In genomic region chr9:107403116-107403515, GRCm38 (mm10) we compare ENCODE assay signal across 15 mouse cellular contexts. TPM values are rescaled to one million over a fixed set of nuclear protein-coding genes. Genes with fewer than 3 reads are reported as not detected.
DNase-seq lines count a peak whose midpoint lies in the region; ATAC-seq lines count a peak whose summit lies in the region.
"Had no signal": no experiment of that assay in that cellular context is flagged by ENCODE, and none has a peak within 500 bp of the region (broad histone marks: within the 10 kb centered on the region; RNA-seq: fewer than 3 reads in every experiment).

No protein-coding gene starts in this region.

- ATAC-seq in midbrain, embryonic 12.5 days (ENCODE audit: low FRiP score, low read depth), result no peak
- 0 out of 2 replicates have a peak, but pooled peaks have one; percentile 3 for ATAC-seq in hindbrain, embryonic 14.5 days (ENCODE audit: low FRiP score)
- ATAC-seq in neural tube, embryonic 14.5 days (ENCODE audit: low read depth), result no peak
- ATAC-seq: intestine, embryonic 16.5 days had no signal

- H3K4me1 ChIP-seq in midbrain, embryonic 12.5 days, result peaks cover 43% of the 10 kb centered on the region
- peaks cover 66% of the 10 kb centered on the region for H3K4me1 ChIP-seq in midbrain, embryonic 10.5 days
- peaks cover 25% of the 10 kb centered on the region for H3K4me1 ChIP-seq in hindbrain, embryonic 14.5 days (replicated peaks; ENCODE audit: control insufficient read depth, insufficient read depth, low read length)
- H3K4me1 ChIP-seq in neural tube, embryonic 14.5 days (ENCODE audit: control insufficient read depth, insufficient read depth, low read length), result peaks cover 14% of the 10 kb centered on the region

- H3K4me3 ChIP-seq in midbrain, embryonic 12.5 days, result no peak overlapping the region
- H3K4me3 ChIP-seq in midbrain, embryonic 10.5 days, result no peak overlapping the region
- peak overlapping the region; percentile 84 for H3K4me3 ChIP-seq in hindbrain, embryonic 14.5 days (replicated peaks; ENCODE audit: low read length)
- H3K4me3 ChIP-seq in neural tube, embryonic 14.5 days (ENCODE audit: low read depth, low read length), result peak overlapping the region; percentile 84; the same call in 1 of the 2 replicates
- H3K4me3 ChIP-seq: embryonic facial prominence, embryonic 12.5 days; limb, embryonic 12.5 days had no signal

- no peak overlapping the region for H3K9ac ChIP-seq in midbrain, embryonic 12.5 days (replicated peaks)
- peak overlapping the region; percentile 77 for H3K9ac ChIP-seq in hindbrain, embryonic 14.5 days
- H3K9ac ChIP-seq in neural tube, embryonic 14.5 days (replicated peaks; ENCODE audit: low read depth, low read length), result peak overlapping the region; percentile 42
- H3K9ac ChIP-seq: embryonic facial prominence, embryonic 12.5 days; limb, embryonic 12.5 days had no signal

- peak overlapping the region; percentile 92 for H3K4me2 ChIP-seq in midbrain, embryonic 12.5 days (replicated peaks)
- peak overlapping the region; percentile 74 for H3K4me2 ChIP-seq in hindbrain, embryonic 14.5 days (replicated peaks)
- peak overlapping the region; percentile 80 for H3K4me2 ChIP-seq in neural tube, embryonic 14.5 days (ENCODE audit: low read depth, low read length)
- H3K4me2 ChIP-seq: embryonic facial prominence, embryonic 12.5 days; limb, embryonic 12.5 days had no signal

- H3K36me3 ChIP-seq in midbrain, embryonic 12.5 days, result no peaks in the 10 kb centered on the region
- H3K36me3 ChIP-seq in midbrain, embryonic 10.5 days, result no peaks in the 10 kb centered on the region
- no peaks in the 10 kb centered on the region for H3K36me3 ChIP-seq in hindbrain, embryonic 14.5 days (replicated peaks; ENCODE audit: control insufficient read depth, insufficient read depth)
- no peaks in the 10 kb centered on the region for H3K36me3 ChIP-seq in neural tube, embryonic 14.5 days (ENCODE audit: control insufficient read depth, insufficient read depth, low read length)
- H3K36me3 ChIP-seq: embryonic facial prominence, embryonic 12.5 days; limb, embryonic 12.5 days had no signal

- WGBS in midbrain, embryonic 12.5 days, result 60% methylated on average over 7 of the region's 7 CpGs
- 77% methylated on average over 7 of the region's 7 CpGs for WGBS in midbrain, embryonic 10.5 days
- 52% methylated on average over 7 of the region's 7 CpGs for WGBS in hindbrain, embryonic 14.5 days
- WGBS in neural tube, embryonic 14.5 days, result 48% methylated on average over 7 of the region's 7 CpGs

- H3K27me3 ChIP-seq in midbrain, embryonic 12.5 days, result peaks cover 50% of the 10 kb centered on the region
- H3K27me3 ChIP-seq in midbrain, embryonic 10.5 days (ENCODE audit: low read depth, poor library complexity, severe bottlenecking), result peaks cover 62% of the 10 kb centered on the region
- H3K27me3 ChIP-seq in hindbrain, embryonic 14.5 days (ENCODE audit: control insufficient read depth, insufficient read depth, low read length), result no peaks in the 10 kb centered on the region
- H3K27me3 ChIP-seq in neural tube, embryonic 14.5 days (ENCODE audit: control insufficient read depth, insufficient read depth, low read length), result peaks cover 4% of the 10 kb centered on the region; the same call in 1 of the 2 replicates

- DNase-seq in cerebellum, adult 11-12 months, result peak; percentile 30
- no peak for DNase-seq in cerebellum, postnatal 4 days (ENCODE audit: low spot score in 2 of 2)
- no peak for DNase-seq in midbrain, embryonic 10.5 days (ENCODE audit: low spot score)
- DNase-seq in hindbrain, embryonic 14.5 days (ENCODE audit: low spot score), result no peak
- DNase-seq in kidney, postnatal 36 days, result no peak
- no peak for DNase-seq in cerebellum, adult 9-11 months
- DNase-seq: gastrocnemius, postnatal 14 days; kidney, postnatal 4 days; right cerebral cortex, postnatal 4 days had no signal

- H3K9me3 ChIP-seq in midbrain, embryonic 12.5 days, result no peaks in the 10 kb centered on the region
- H3K9me3 ChIP-seq in midbrain, embryonic 10.5 days (replicated peaks), result no peaks in the 10 kb centered on the region
- H3K9me3 ChIP-seq in hindbrain, embryonic 14.5 days (ENCODE audit: control insufficient read depth, low read length), result no peaks in the 10 kb centered on the region
- H3K9me3 ChIP-seq in neural tube, embryonic 14.5 days (ENCODE audit: control insufficient read depth, low read length), result no peaks in the 10 kb centered on the region
- H3K9me3 ChIP-seq: embryonic facial prominence, embryonic 12.5 days; limb, embryonic 12.5 days had no signal

- no peak overlapping the region for H3K27ac ChIP-seq in midbrain, embryonic 12.5 days (replicated peaks)
- no peak overlapping the region for H3K27ac ChIP-seq in midbrain, embryonic 10.5 days (replicated peaks)
- no peak overlapping the region for H3K27ac ChIP-seq in hindbrain, embryonic 14.5 days
- H3K27ac ChIP-seq in neural tube, embryonic 14.5 days (ENCODE audit: low read depth, low read length), result 0 out of 2 replicates have a peak overlapping the region, but pooled peaks have one; percentile 39
- H3K27ac ChIP-seq: embryonic facial prominence, embryonic 12.5 days; limb, embryonic 12.5 days had no signal

RNA-seq across cellular contexts. Expression of gene Cacna2d2, which starts 3.7 kb away (rescaled TPM):
- 3.7 and 4.1 TPM in 2 replicates for polyA plus RNA-seq in midbrain, embryonic 12.5 days (2016; fragmentation: Nextera tagmentation; extraction: Ambion mirVana)
- polyA plus RNA-seq in midbrain, embryonic 10.5 days (2016; fragmentation: Nextera tagmentation; extraction: Ambion mirVana), result 1.00 and 1.7 TPM in 2 replicates
- polyA plus RNA-seq in hindbrain, embryonic 14.5 days (2014; fragmentation: Nextera tagmentation; extraction: Ambion mirVana), result 6.8 and 7.7 TPM in 2 replicates
- polyA plus RNA-seq in neural tube, embryonic 14.5 days (2014; fragmentation: Nextera tagmentation; extraction: Ambion mirVana), result 7.1 and 10.6 TPM in 2 replicates
- polyA plus RNA-seq: liver, embryonic 16.5 days had no signal

Comparison
In these comparisons a context has a peak if more than half of its experiments do, and no peak if none do; other contexts are left out.
1. H3K4me3 ChIP-seq: peak in hindbrain, embryonic 14.5 days (single experiment) and neural tube, embryonic 14.5 days (single experiment); none in midbrain, embryonic 12.5 days (single experiment) and midbrain, embryonic 10.5 days (single experiment).
2. Peak in every context shown above with its lines, with median percentiles within 50 percentile points of each other: H3K4me2 ChIP-seq.